In genomic region chr14:21177781-21178180, GRCm38 (mm10) we compare ENCODE assay signal across 11 mouse cellular contexts.
"Had no signal": no experiment of that assay in that cellular context is flagged by ENCODE, and none has a peak within 500 bp of the region (broad histone marks: within the 10 kb centered on the region; RNA-seq: fewer than 3 reads in every experiment).

No protein-coding gene starts in this region.

- H3K4me1 ChIP-seq: kidney, embryonic 15.5 days; limb, embryonic 15.5 days; liver, embryonic 12.5 days; midbrain, embryonic 10.5 days; midbrain, embryonic 15.5 days; neural tube, embryonic 12.5 days had no signal

- H3K36me3 ChIP-seq: kidney, embryonic 15.5 days; limb, embryonic 15.5 days; midbrain, embryonic 10.5 days; midbrain, embryonic 15.5 days; neural tube, embryonic 12.5 days had no signal

- H3K4me2 ChIP-seq: kidney, embryonic 15.5 days; limb, embryonic 15.5 days; liver, embryonic 12.5 days; midbrain, embryonic 15.5 days; neural tube, embryonic 12.5 days had no signal

- H3K9ac ChIP-seq: kidney, embryonic 15.5 days; limb, embryonic 15.5 days; liver, embryonic 12.5 days; midbrain, embryonic 15.5 days; neural tube, embryonic 12.5 days had no signal

- H3K4me3 ChIP-seq: kidney, embryonic 15.5 days; limb, embryonic 15.5 days; liver, embryonic 12.5 days; midbrain, embryonic 10.5 days; midbrain, embryonic 15.5 days; neural tube, embryonic 12.5 days had no signal

- ATAC-seq: liver, embryonic 12.5 days; midbrain, embryonic 15.5 days had no signal

- H3K9me3 ChIP-seq: kidney, embryonic 15.5 days; limb, embryonic 15.5 days; liver, embryonic 12.5 days; midbrain, embryonic 10.5 days; midbrain, embryonic 15.5 days; neural tube, embryonic 12.5 days had no signal

- H3K27me3 ChIP-seq: kidney, embryonic 15.5 days; limb, embryonic 15.5 days; liver, embryonic 12.5 days; midbrain, embryonic 15.5 days; neural tube, embryonic 12.5 days had no signal

- H3K27ac ChIP-seq: kidney, embryonic 15.5 days; limb, embryonic 15.5 days; liver, embryonic 12.5 days; midbrain, embryonic 10.5 days; midbrain, embryonic 15.5 days; neural tube, embryonic 12.5 days; stomach, postnatal 0 days had no signal

- DNase-seq: kidney, postnatal 14 days; left cerebral cortex, postnatal 4 days; lung, postnatal 36 days; thymus, postnatal 4 days had no signal
